Mouse (Mus musculus) hindbrain, postnatal 0 days (tissue): ENCODE results near the gene Gm10972. TPM values are rescaled to one million over a fixed set of nuclear protein-coding genes. Genes with fewer than 3 reads are reported as not detected.
A peak's percentile ranks its signal among the peaks of the same experiment; 100 is the strongest.

Source experiments
- ATAC-seq: fragments of 200-750 bp; cut with Nextera tagmentation; 2 replicates; pipeline ENCODE4 v1.8.0; 2017; ENCODE audit warnings: mild to moderate bottlenecking, moderate TSS enrichment, moderate library complexity
- DNase-seq: peaks from one replicate; pipeline ENCODE4 v3.0.0-alpha.2; 2015; ENCODE audit warnings: low spot score
- H3K27ac ChIP-seq: fragments of 300-500 bp; sonication (generic); 2 replicates; pipeline ENCODE4 v1.5.1; 2014; ENCODE audit warnings: mild to moderate bottlenecking
- H3K27me3 ChIP-seq: fragments of 300-500 bp; sonication (generic); 2 replicates; pipeline ENCODE4 v1.6.1; 2014; ENCODE audit warnings: low read length, mixed read lengths; ENCODE audit not compliant: insufficient read depth
- H3K36me3 ChIP-seq: fragments of 300-500 bp; sonication (generic); 2 replicates; pipeline ENCODE4 v1.6.1; 2014; ENCODE audit warnings: low read length, mixed read lengths; ENCODE audit not compliant: insufficient read depth
- H3K4me1 ChIP-seq: fragments of 300-500 bp; sonication (generic); 2 replicates; pipeline ENCODE4 v1.6.1; 2014; ENCODE audit warnings: antibody characterized with exemption, low read length, mixed read lengths; ENCODE audit not compliant: insufficient read depth
- H3K4me2 ChIP-seq: fragments of 300-500 bp; sonication (generic); 2 replicates; pipeline ENCODE4 v1.6.1; 2014; ENCODE audit warnings: low read depth, mild to moderate bottlenecking, low read length, moderate library complexity, mixed read lengths
- H3K4me3 ChIP-seq: fragments of 300-500 bp; sonication (generic); 2 replicates; pipeline ENCODE4 v1.5.1; 2014; ENCODE audit warnings: low read length
- H3K9ac ChIP-seq: fragments of 300-500 bp; sonication (generic); replicated peaks from 2 replicates; pipeline ENCODE4 v1.6.1; 2014; ENCODE audit warnings: mild to moderate bottlenecking, low read length, moderate library complexity, mixed read lengths
- H3K9me3 ChIP-seq: fragments of 300-500 bp; sonication (generic); 2 replicates; pipeline ENCODE4 v1.6.1; 2016; ENCODE audit warnings: low read length, mixed read lengths
- CTCF ChIP-seq: IDR thresholded peaks from 2 replicates; pipeline ENCODE4 v1.5.1; 2016; ENCODE audit warnings: antibody characterized with exemption, control low read depth, low read depth
- WGBS: fragments of 180-500 bp; shearing (Covaris S2); extraction: QIAGEN DNeasy Blood & Tissue Kit; methylation state at CpG from one replicate; pipeline ENCODE4 v1.1.7; 2014; 5-methylcytosine and 5-hydroxymethylcytosine counted together
- polyA plus RNA-seq: library from polyadenylated mRNA; unstranded; fragments of >200 nt; fragmentation: Nextera tagmentation; extraction: Ambion mirVana; gene quantifications from 2 replicates; pipeline ENCODE4 v1.2.1, GENCODE M21; 2015
- total RNA-seq: library from RNA; depleted of rRNA; stranded (reverse); fragments of >200 nt; gene quantifications from 2 replicates; pipeline ENCODE4 v1.2.3, GENCODE M21; 2014

Gm10972 gene
- total and polyA plus RNA-seq, 2 experiments from 2014 or later, result not detected

DNA sequence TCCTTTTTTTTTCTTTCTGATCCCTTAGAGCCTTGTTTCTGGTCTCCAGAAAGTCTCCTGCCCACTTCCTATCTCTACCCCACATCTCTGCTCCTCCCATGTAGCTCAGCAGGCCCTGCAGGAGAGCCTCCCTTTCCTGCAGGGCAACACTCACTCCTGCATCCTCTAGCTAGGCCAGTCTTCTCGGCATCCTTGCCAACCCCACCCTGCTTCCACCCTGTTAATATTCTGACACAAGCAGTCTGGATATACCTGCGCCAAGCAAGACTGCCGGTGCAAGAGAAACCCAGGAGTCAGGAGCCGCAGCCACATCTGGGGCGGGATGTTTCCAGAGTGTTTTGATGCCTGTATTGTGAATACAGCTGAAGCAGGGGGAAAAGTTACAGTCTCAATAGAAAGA lies 31.1 kb upstream of the Gm10972 start:
- Histone ChIP-seq H3K4me2 (no peak overlapping the region), H3K4me3 (no peak overlapping the region), H3K36me3 (no peaks in the 10 kb centered on the region), H3K9ac (no peak overlapping the region), H3K27me3 (no peaks in the 10 kb centered on the region), H3K9me3 (no peaks in the 10 kb centered on the region), H3K27ac (peak overlapping the region; percentile 22; the same call in 1 of the 2 replicates), H3K4me1 (no peaks in the 10 kb centered on the region)
- no peak for DNase-seq
- no peak for ATAC-seq
- no peak for TF ChIP-seq CTCF
- WGBS, result 75% methylated on average over 5 of the region's 5 CpGs

- H3K4me3 ChIP-seq, result no peak overlapping the region
- 85% methylated on average over 1 of the region's 1 CpGs for WGBS
- H3K9me3 ChIP-seq, result no peaks in the 10 kb centered on the region
These were observed 30.6 kb upstream of the Gm10972 start for GRCm38 (mm10) chr3:94612274-94612673.

DNA sequence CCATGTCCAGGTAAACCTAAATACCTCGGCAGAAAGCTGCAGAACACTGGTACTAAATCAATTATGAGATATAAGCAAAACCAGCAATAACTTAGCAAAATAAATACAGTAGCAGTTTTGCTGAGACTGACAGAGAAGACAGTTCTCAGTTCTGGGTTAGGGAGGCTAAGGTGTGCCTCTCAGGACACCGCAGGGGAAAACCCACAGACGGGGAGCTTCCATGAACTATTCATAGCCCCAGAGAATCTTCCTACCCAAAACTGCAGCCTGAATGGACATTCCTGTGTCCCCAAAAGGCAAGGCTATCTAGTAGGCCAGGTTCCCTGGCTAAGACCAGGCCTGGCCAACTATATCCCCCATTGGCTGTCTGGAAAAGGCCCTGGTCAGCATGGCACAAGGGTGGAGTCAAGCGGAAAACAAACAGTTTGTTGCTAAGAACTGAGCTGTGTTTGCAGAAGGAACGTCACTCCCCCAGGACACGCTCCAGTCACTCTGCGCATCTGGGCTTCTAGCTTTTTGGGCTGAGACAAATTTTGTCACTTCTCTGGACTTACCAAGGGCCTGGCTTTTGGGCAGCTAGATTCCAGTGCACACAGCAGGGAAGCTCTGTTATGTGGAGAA lies 29.5 kb upstream of the Gm10972 start:
- ATAC-seq, result 0 out of 2 replicates have a peak, but pooled peaks have one; percentile 45
- Histone ChIP-seq H3K4me2 (no peak overlapping the region), H3K4me3 (no peak overlapping the region), H3K9me3 (no peaks in the 10 kb centered on the region), H3K27ac (no peak overlapping the region), H3K4me1 (no peaks in the 10 kb centered on the region), H3K27me3 (no peaks in the 10 kb centered on the region), H3K36me3 (no peaks in the 10 kb centered on the region), H3K9ac (no peak overlapping the region)
- 59% methylated on average over 7 of the region's 7 CpGs for WGBS
- DNase-seq, result peak; percentile 11
- TF ChIP-seq CTCF, result no peak

More at GRCm38 (mm10) chr3:94612274-94612673, 30.6 kb upstream of the Gm10972 start:
- H3K36me3 ChIP-seq, result no peaks in the 10 kb centered on the region
- no peak for DNase-seq
- H3K27ac ChIP-seq, result no peak overlapping the region
- no peak for TF ChIP-seq CTCF
- no peaks in the 10 kb centered on the region for H3K4me1 ChIP-seq
- ATAC-seq, result no peak
- H3K27me3 ChIP-seq, result no peaks in the 10 kb centered on the region
- no peak overlapping the region for H3K9ac ChIP-seq
- no peak overlapping the region for H3K4me2 ChIP-seq

DNA sequence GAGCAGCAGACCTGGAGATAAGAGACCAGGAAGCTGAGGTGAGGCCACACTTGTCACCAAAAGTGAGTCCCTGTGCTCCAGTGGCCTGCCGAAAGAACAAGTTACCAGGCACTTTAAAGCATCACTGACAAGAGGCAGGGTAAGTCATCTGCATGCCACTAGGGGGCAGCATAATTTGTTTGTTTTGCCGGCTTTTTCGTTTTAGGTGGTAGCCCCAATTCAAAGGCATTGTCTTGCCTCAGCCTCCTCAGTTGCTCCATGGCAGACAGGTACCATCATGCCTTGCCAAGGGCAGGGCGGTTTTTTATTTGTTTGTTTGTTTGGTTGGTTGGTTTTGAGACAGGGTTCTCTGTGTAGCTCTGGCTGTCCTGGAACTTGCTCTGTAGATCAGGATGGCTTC lies 26.2 kb upstream of the Gm10972 start:
- H3K9me3 ChIP-seq, result no peaks in the 10 kb centered on the region
- no peaks in the 10 kb centered on the region for H3K4me1 ChIP-seq
- H3K4me2 ChIP-seq, result no peak overlapping the region
- peak; percentile 55 for TF ChIP-seq CTCF
- ATAC-seq (no peak), DNase-seq (peak; percentile 36)
- 68% methylated on average over 4 of the region's 4 CpGs for WGBS
- H3K27me3 ChIP-seq, result no peaks in the 10 kb centered on the region
- no peak overlapping the region for H3K27ac ChIP-seq
- H3K36me3 ChIP-seq, result no peaks in the 10 kb centered on the region
- H3K4me3 ChIP-seq, result no peak overlapping the region
- no peak overlapping the region for H3K9ac ChIP-seq

DNA sequence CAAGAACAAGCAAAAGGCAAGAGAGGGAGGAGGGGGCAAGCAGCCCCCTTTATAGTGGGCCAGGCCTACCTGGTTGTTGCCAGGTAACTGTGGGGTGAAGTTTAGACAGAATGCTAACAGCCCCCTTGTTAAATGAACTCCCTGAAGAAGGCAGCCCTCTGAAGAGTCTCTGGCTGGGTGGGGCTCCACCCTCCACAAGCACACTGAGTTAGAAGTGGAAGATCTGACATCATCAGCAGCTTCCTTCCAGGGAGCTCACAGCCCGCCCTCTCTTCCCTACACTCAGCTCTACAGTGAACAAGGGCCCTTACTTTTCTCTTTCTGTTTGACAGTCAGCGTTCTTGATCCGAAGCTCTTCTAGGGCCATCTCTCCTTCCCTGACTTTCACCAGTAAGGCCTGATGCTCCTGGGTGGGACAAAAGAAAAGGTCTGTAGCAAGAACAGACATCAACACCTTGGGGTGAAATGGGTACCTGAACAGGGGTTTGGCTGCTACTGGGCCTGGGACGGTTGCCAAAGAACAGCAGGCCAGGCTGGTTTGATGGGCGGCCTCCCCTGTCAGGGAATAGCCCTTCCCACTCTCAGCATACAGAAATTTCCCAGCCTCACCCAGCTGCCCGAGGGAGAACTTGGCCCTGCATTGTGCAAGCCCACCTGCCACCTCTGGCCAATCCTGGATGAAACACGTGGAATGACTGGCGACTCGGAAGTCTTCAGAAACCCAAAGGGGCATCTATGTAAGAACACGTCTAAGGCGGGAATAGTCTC lies 21.0 kb upstream of the Gm10972 start:
- ATAC-seq (no peak), DNase-seq (no peak)
- Histone ChIP-seq H3K9me3 (no peaks in the 10 kb centered on the region), H3K9ac (no peak overlapping the region), H3K27ac (no peak overlapping the region), H3K4me2 (no peak overlapping the region), H3K4me1 (no peaks in the 10 kb centered on the region), H3K36me3 (no peaks in the 10 kb centered on the region), H3K27me3 (no peaks in the 10 kb centered on the region), H3K4me3 (no peak overlapping the region)
- no peak for TF ChIP-seq CTCF
- 74% methylated on average over 11 of the region's 11 CpGs for WGBS

DNA sequence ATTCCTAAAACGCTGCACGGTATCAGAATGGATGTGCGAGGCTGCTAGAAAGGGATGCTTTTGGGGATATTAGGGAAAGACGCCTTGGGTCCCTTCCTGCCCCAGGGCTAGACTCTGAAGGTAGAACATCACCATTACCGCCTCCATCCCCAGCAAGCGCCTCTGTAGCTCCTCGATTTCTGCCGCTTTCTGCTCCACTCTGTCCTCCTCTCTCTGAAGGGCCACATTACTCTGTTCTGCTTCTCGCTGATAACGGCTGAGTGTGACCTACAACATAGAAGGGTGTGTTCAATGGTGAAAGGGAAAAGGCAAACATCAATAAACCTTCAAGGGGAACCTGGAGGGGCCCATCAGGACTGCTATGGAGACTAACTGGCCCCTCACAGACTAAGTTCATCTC lies 20.4 kb upstream of the Gm10972 start:
- Histone ChIP-seq H3K36me3 (no peaks in the 10 kb centered on the region), H3K4me1 (no peaks in the 10 kb centered on the region), H3K27me3 (no peaks in the 10 kb centered on the region), H3K27ac (no peak overlapping the region), H3K9me3 (no peaks in the 10 kb centered on the region), H3K4me2 (no peak overlapping the region), H3K9ac (no peak overlapping the region), H3K4me3 (no peak overlapping the region)
- DNase-seq, result no peak
- no peak for TF ChIP-seq CTCF
- ATAC-seq, result no peak
- 94% methylated on average over 10 of the region's 10 CpGs for WGBS

GRCm38 (mm10) chr3:94624281-94624680 lies 18.6 kb upstream of the Gm10972 start:
- Histone ChIP-seq H3K4me3 (no peak overlapping the region), H3K27ac (no peak overlapping the region), H3K36me3 (no peaks in the 10 kb centered on the region), H3K9me3 (no peaks in the 10 kb centered on the region), H3K9ac (no peak overlapping the region), H3K27me3 (no peaks in the 10 kb centered on the region), H3K4me2 (no peak overlapping the region), H3K4me1 (no peaks in the 10 kb centered on the region)
- no peak for TF ChIP-seq CTCF
- WGBS, result 95% methylated on average over 4 of the region's 4 CpGs
- ATAC-seq, result no peak
- DNase-seq, result no peak
